Mouse (Mus musculus) CD8-positive naive resting alpha-beta T cell, adult 2 months (primary cell): ENCODE data around the gene BC052040.

Experiments used
- DNase-seq, 2 experiments: peaks; one replicate each; pipeline ENCODE4 v3.0.0; 2022; ENCODE audit warnings: low read depth in 2 of 2, low spot score in 2 of 2

BC052040 gene

DNA sequence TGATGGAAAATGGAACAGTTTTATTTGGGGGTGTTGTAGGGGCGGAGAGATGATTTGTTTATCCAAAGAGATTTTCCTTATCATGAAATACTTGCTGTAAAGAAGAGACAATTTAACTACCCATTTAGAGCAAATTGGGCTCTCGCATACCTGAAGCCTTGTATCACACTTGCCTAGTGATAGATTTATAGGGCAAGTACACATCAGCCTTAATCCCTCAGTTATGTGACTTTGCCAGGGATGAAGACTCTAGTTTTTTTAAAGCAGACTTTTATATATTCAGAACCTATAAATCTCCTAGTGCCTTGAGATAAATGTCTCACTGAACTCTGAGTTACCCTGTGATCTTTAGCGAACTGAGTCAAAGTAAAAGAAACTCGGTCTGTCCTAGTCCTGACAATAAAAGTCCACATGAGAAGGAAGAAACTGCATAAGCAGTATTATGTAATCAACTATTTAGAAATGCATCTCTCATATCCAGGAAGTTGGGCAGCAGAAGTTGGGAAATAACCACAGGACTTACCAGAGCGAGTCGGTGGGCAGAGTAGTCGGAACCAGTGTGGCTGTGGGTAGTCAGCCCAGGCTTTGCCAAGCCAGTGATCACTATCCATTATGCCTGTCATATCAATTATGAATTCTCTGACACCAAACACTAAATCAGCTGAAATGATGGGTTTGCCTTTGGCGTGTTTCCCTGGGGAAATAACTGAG, 183.2 kb downstream of the BC052040 start:
- no peak for DNase-seq

GRCm38 (mm10) chr2:115769597-115770305, 188.2 kb downstream of the BC052040 start:
- no peak for DNase-seq

GRCm38 (mm10) chr2:115772709-115773108, 191.2 kb downstream of the BC052040 start:
- no peak for DNase-seq

DNA sequence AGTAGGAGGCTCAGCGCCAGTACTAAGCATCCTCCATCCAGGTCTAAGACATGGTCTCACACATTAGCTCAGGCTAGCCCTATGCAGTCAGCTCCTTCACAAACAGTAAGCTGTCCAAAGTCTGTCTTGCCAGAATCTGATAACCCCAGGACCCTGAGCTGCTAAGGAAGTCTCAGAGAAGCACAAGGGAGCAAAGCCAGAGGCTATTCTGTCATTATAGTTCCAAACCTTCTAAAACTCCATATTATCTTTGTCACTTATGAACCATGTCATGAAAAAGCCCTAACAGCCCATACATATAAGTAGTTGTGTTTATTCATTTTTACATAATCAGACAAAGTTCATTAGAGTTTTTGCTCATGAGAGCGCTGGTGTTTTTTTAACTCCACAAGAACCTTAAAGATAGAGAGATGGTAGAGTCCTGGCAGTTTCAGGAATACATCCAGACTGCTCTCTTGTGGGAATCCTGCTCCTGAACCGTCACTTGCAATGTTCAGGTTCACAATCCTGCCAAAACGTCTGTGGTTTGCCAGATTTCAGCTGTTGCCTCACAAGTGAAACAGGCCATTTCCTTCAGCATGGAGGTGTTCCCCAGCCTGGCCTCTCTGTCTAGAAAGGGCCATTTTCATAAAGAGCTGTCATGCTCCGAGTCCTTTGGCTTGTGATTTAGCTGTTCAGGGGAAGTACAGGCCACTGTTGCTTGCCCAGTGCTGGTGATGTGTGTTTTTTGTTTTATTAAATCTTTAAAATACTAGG, 192.8 kb downstream of the BC052040 start:
- DNase-seq, result no peak

DNA sequence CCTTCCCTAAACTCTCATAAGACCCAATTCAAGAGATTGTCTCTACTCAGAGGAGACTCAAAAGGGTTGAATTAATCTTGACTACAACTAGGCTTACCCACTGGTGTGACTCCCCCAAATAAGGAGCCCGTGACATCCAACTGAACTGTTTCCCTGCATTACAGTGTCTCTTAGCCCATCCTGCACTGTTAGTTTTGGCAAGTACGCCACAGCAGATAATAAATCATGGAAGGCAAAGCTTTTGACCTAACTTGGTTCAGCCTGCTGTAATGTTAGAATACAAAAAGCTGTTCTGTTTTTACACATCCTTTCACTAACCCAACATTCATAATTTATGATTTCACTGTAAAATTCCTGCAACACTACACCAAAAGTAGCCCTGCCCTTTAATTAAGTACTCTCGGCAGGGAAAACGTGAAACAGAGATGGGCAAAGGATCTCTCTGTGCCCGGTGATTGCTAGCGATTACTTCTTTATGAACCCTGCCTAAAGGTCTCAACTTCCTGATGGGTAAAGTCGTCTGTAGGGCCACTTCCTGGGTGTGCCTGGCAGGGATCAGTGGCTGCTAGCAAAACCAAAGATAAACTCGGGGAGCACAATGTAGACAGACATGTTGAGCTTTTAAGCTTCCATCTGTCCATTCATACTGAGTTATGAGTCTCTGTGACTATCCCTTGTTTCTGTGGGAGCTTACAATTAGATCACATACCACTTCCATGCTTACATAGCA, 194.1 kb downstream of the BC052040 start:
- DNase-seq, result no peak

DNA sequence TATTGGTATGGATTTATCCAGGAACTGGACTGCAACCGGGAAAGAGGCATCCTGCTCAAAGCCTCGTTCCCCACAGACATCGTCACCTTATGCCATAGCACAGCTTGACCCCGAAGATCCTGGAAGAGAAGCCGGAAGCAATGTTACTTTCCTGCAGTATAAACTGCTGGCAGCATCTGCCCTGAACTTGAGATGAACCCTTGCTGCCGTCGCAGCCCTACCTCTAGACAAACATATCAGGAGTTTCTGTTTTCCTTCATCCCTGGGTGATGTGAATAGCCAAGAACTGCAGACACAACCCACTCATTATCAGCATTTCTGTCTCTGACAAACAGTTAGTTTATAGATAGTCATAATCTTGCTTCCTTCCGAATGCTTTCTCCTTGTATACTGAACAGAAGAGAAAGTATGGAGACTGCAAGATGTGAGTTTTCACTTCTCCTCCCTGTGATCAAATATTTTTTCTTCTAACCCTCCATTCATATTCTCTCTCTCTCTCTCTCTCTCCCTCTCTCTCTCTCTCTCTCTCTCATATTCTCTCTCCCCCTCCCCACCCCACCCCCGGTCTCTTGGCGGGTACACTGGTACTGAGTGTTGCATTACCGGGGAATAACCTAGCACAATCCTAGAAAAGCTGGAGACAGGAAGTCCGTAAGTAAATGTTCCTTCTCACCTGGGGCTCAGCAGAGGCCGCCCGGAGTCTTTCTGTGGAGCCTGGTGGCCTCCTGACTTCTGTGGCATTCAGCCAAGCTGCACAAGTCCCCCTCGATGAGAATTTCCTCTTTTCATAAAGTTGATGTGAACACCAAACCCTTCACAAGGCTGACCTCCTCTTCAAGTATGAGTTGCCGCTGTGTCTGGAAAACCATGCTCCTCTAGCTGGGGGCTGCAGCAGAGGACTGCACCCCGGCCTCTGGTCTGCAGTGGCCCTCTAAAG, 195.7 kb downstream of the BC052040 start:
- no peak for DNase-seq

DNA sequence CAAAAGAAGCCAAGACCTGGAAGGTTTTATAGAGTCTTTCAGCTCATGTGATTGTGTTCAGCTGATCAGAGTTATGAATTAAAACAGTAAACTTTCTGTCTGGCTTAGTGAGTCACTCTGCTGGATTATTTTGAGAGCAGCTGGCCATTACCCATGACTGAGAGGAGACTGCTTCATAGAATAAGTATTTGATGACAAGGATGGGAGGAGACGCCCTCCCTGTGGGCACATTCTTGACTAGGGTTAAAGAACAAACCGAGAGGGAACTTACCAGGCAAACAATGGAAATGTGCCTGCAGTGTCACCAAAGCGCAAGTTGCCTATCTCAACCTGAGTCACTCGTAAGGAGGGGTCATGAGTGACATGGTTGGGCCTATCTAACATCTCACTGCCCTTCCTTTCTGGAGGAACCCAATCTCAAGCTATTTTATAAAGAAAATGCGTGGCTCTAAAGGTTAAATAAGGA, 199.1 kb downstream of the BC052040 start:
- no peak for DNase-seq

- no peak for DNase-seq
Measured at GRCm38 (mm10) chr2:115785687-115786086, 204.2 kb downstream of the BC052040 start.

DNA sequence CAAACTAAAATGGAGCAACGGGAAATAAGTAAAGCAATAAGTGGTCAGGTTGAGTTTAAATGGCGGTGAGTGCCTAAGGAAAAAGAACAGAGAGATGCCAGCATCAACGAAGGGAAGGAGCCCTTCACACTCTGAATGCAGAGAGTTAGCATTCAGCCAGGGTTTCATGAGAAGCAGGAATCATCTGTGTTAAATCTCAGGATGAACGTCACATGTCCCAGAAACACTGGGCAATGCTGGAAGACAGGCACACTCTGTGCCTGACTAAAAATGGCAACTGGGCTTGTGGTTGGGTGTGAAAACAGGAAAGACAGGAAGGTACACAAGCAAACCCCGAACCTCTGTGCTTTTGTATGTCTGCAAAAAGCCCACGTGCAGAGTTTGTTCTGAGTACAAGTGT, 217.3 kb downstream of the BC052040 start:
- DNase-seq, result no peak

DNA sequence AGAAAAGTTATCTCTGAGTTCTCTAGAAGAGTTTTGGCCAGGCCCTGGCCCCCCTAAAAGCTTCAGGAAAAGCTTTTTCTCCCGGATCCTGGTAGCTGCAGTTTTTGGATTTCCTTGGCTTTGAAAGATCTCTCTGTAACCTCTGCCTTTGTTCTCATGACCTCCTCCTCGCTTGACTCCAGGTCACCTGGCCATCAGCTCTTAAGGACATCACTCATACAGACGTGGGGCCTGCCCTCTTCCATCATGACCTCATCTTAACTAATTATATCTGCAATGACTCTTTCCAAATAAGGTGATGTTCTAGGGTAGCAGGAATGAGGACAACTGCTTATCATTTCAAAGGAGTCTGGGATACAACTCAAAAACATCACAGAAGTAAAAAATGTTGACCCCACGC, 226.9 kb downstream of the BC052040 start:
- no peak for DNase-seq

DNA sequence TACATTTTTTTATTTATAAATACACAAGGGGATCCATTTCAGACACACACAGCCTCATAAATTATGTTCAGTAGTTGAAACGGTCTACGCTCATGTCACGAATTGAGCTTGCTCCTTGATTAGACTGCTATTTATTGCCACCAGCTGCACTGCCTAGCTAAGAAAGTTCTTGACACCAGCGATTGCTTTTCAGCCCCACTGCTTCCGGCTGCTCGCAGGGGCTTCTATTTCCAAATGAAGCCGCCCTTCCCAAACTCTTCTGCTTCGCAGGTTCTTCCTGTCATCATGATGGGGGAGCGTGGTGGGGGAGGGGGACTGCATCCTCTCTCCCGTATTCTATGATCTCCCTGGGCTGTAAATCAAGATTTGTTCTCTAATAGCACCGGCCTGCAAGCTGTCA, 231.8 kb downstream of the BC052040 start:
- DNase-seq, result no peak

DNA sequence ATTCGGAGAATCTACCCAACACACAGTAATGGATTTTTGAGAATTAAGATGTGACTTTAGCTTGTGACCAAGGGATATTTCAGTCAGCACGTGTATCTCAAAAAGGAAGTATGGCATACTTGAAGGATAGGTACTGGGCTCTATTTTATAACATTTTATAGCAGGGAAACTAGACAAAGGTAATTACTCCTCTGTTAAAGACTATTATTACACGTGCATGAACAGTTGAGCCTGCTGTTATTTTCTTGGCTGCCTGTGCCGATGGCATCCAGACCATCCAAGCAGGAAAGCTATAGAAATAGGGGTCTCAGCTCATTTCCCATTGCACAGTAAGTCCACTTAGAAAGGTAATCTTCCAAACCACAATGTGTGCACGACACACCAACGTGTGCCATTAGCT, 232.2 kb downstream of the BC052040 start:
- no peak for DNase-seq

DNA sequence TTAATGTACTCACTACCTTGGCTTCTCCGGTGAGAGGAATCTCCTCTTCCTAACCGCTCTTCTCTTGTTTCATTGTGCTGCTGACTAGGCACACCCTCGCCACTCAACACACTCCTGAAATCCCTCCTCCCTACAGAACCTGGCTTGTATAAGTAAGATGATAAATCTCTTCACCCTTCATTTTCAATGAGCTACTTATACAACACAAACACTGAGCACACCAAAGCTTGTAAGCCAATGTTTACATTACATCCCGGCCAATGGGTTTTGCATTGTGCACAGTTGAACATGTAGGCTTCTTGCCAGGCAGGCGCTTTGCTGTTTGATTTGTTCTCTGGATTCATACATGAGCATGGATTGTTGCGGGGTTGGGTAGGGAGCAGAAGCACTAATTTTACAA, 236.4 kb downstream of the BC052040 start:
- no peak for DNase-seq

DNA sequence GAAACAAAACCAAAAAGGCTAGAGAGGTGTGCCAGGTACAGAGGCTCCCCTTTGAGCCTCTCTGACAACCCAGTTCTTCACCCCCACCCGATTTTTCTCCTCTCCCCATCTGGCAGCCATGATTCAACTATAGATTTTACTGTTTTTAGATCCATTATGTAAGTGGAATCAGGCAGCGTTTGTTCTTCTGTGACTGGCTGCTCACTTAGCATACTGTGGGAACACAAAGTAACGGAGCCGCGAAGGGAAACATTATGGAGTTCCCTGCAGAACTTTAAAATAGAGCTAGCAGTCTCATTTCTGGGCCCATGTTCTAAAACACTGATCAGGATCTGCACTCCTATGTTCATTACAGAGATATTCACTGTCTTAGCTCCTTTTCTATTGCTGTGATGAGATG, 240.8 kb downstream of the BC052040 start:
- no peak for DNase-seq
